Mouse (Mus musculus) lung, adult 2 months (tissue): ENCODE measurements at regions not wholly inside any gene's neighbourhood (a gene's known extent, or its start where the extent isn't known, plus 50 kb on each side); places are given as distances from the start of the nearest gene placed in this dataset.

Experiments used
- CTCF ChIP-seq: fragments of 200-500 bp; IDR thresholded peaks from 2 replicates; pipeline ENCODE4 v1.5.1; 2011; ENCODE audit warnings: mild to moderate bottlenecking, low read length, control low read depth; ENCODE audit not compliant: insufficient read depth
- POLR2A ChIP-seq: fragments of 200-500 bp; IDR thresholded peaks from 2 replicates; pipeline ENCODE4 v1.6.1; 2011; ENCODE audit warnings: low read depth, mild to moderate bottlenecking, control low read depth, low read length, borderline replicate concordance; ENCODE audit errors: extremely low read depth

DNA sequence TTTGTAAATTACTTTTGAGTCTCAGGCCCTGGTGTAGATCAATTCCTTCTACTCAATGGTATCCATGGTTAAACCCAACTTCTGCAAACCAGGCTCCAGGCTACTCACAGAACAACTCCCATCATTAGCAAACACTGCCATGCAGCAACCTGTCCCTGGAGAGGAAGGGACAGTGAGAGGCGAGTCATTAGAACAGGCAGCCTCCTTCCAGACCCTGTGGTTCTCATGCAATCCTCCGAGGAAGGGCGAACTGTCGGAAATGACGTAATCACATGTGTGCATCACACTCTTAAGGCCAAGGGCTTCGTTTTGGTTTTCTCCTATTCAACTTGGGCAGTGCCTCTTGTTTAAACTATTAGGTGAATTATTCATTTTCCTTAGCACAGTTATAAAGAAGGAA lies 152.2 kb upstream of the Rfx3 start:
- TF ChIP-seq CTCF (no peak), POLR2A (no peak)
